ENCODE assay signal across 31 mouse cellular contexts in genomic region chr14:56695495-56695894, GRCm38 (mm10).
"Had no signal": no experiment of that assay in that cellular context is flagged by ENCODE, and none has a peak within 500 bp of the region (broad histone marks: within the 10 kb centered on the region; RNA-seq: fewer than 3 reads in every experiment).

No protein-coding gene starts in this region.

- H3K4me1 ChIP-seq: heart, embryonic 13.5 days; heart, embryonic 15.5 days; hindbrain, embryonic 10.5 days; hindbrain, embryonic 12.5 days; hindbrain, embryonic 13.5 days; hindbrain, embryonic 15.5 days; intestine, embryonic 15.5 days; kidney, embryonic 15.5 days had no signal

- H3K27me3 ChIP-seq: heart, embryonic 13.5 days; heart, embryonic 15.5 days; hindbrain, embryonic 12.5 days; hindbrain, embryonic 13.5 days; hindbrain, embryonic 15.5 days; intestine, embryonic 15.5 days; kidney, embryonic 15.5 days had no signal

- H3K4me3 ChIP-seq: heart, embryonic 13.5 days; heart, embryonic 15.5 days; hindbrain, embryonic 10.5 days; hindbrain, embryonic 12.5 days; hindbrain, embryonic 13.5 days; hindbrain, embryonic 15.5 days; intestine, embryonic 15.5 days; kidney, embryonic 15.5 days; layer of hippocampus, adult 2 months; left cerebral cortex, adult 2 months had no signal

- H3K27ac ChIP-seq: heart, embryonic 13.5 days; heart, embryonic 15.5 days; hindbrain, embryonic 10.5 days; hindbrain, embryonic 12.5 days; hindbrain, embryonic 13.5 days; hindbrain, embryonic 14.5 days; hindbrain, embryonic 15.5 days; hindbrain, postnatal 0 days; intestine, embryonic 15.5 days; kidney, embryonic 15.5 days; kidney, postnatal 0 days; layer of hippocampus, adult 2 months; left cerebral cortex, adult 2 months had no signal

- H3K9me3 ChIP-seq: heart, embryonic 13.5 days; heart, embryonic 15.5 days; hindbrain, embryonic 10.5 days; hindbrain, embryonic 12.5 days; hindbrain, embryonic 13.5 days; hindbrain, embryonic 15.5 days; intestine, embryonic 15.5 days; kidney, embryonic 15.5 days had no signal

- H3K9ac ChIP-seq: heart, embryonic 13.5 days; heart, embryonic 15.5 days; hindbrain, embryonic 12.5 days; hindbrain, embryonic 13.5 days; hindbrain, embryonic 14.5 days; hindbrain, embryonic 15.5 days; intestine, embryonic 15.5 days; kidney, embryonic 15.5 days had no signal

- ATAC-seq: hindbrain, embryonic 16.5 days; hindbrain, postnatal 0 days; inflammation-experienced regulatory T-cells, adult 6 months; intestine, embryonic 15.5 days; intestine, embryonic 16.5 days; intestine, postnatal 0 days had no signal

- H3K4me2 ChIP-seq: heart, embryonic 13.5 days; heart, embryonic 15.5 days; hindbrain, embryonic 12.5 days; hindbrain, embryonic 13.5 days; hindbrain, embryonic 14.5 days; hindbrain, embryonic 15.5 days; intestine, embryonic 15.5 days; kidney, embryonic 15.5 days had no signal

- DNase-seq: heart, postnatal 14 days; heart, postnatal 4 days; kidney, adult 11 months; kidney, adult 18-20 months; kidney, adult 2 months; kidney, adult 8-10 months; kidney, adult 9 months; kidney, postnatal 10 days; kidney, postnatal 14 days; kidney, postnatal 25 days; kidney, postnatal 36 days; kidney, postnatal 4 days; layer of hippocampus, adult 9-11 months; layer of hippocampus, postnatal 36 days had no signal
